Mouse (Mus musculus) stomach, postnatal 0 days (tissue): ENCODE measurements at regions not wholly inside any gene's neighbourhood (a gene's known extent, or its start where the extent isn't known, plus 50 kb on each side); places are given as distances from the start of the nearest gene placed in this dataset.

ENCODE experiments used
- ATAC-seq: fragments of 200-750 bp; cut with Nextera tagmentation; 2 replicates; pipeline ENCODE4 v1.8.0; 2017; ENCODE audit not compliant: low FRiP score, low TSS enrichment
- DNase-seq: peaks from one replicate; pipeline ENCODE4 v3.0.0-alpha.2; 2016; ENCODE audit warnings: low spot score
- H3K27ac ChIP-seq: fragments of 300-500 bp; sonication (generic); replicated peaks from 2 replicates; pipeline ENCODE4 v1.5.1; 2014; ENCODE audit warnings: mild to moderate bottlenecking, control low read depth
- H3K27me3 ChIP-seq: fragments of 300-500 bp; sonication (generic); 2 replicates; pipeline ENCODE4 v1.6.1; 2014; ENCODE audit warnings: low read length; ENCODE audit not compliant: control insufficient read depth, insufficient read depth
- H3K36me3 ChIP-seq: fragments of 300-500 bp; sonication (generic); 2 replicates; pipeline ENCODE4 v1.6.1; 2014; ENCODE audit warnings: low read length, mixed read lengths; ENCODE audit not compliant: control insufficient read depth, insufficient read depth
- H3K4me1 ChIP-seq: fragments of 300-500 bp; sonication (generic); replicated peaks from 2 replicates; pipeline ENCODE4 v1.6.1; 2014; ENCODE audit warnings: antibody characterized with exemption; ENCODE audit not compliant: control insufficient read depth, insufficient read depth
- H3K4me2 ChIP-seq: fragments of 300-500 bp; sonication (generic); replicated peaks from 2 replicates; pipeline ENCODE4 v1.6.1; 2014; ENCODE audit warnings: low read depth, mild to moderate bottlenecking, control low read depth, moderate library complexity
- H3K4me3 ChIP-seq: fragments of 300-500 bp; sonication (generic); 2 replicates; pipeline ENCODE4 v1.5.1; 2014; ENCODE audit warnings: low read depth, low read length, control low read depth
- H3K9ac ChIP-seq: fragments of 300-500 bp; sonication (generic); 2 replicates; pipeline ENCODE4 v1.6.1; 2014; ENCODE audit warnings: mild to moderate bottlenecking, low read length, control low read depth, mixed read lengths
- H3K9me3 ChIP-seq: fragments of 300-500 bp; sonication (generic); 2 replicates; pipeline ENCODE4 v1.6.1; 2016; ENCODE audit warnings: low read length; ENCODE audit not compliant: control insufficient read depth
- CTCF ChIP-seq: IDR thresholded peaks from 2 replicates; pipeline ENCODE4 v1.5.1; 2016; ENCODE audit warnings: antibody characterized with exemption, low read depth, mild to moderate bottlenecking, moderate library complexity
- EP300 ChIP-seq: optimal IDR thresholded peaks from 2 replicates; pipeline ENCODE3; 2016; ENCODE audit warnings: antibody characterized with exemption
- WGBS: fragments of 180-500 bp; shearing (Covaris S2); extraction: QIAGEN DNeasy Blood & Tissue Kit; methylation state at CpG from one replicate; pipeline ENCODE4 v1.1.7; 2014; 5-methylcytosine and 5-hydroxymethylcytosine counted together

DNA sequence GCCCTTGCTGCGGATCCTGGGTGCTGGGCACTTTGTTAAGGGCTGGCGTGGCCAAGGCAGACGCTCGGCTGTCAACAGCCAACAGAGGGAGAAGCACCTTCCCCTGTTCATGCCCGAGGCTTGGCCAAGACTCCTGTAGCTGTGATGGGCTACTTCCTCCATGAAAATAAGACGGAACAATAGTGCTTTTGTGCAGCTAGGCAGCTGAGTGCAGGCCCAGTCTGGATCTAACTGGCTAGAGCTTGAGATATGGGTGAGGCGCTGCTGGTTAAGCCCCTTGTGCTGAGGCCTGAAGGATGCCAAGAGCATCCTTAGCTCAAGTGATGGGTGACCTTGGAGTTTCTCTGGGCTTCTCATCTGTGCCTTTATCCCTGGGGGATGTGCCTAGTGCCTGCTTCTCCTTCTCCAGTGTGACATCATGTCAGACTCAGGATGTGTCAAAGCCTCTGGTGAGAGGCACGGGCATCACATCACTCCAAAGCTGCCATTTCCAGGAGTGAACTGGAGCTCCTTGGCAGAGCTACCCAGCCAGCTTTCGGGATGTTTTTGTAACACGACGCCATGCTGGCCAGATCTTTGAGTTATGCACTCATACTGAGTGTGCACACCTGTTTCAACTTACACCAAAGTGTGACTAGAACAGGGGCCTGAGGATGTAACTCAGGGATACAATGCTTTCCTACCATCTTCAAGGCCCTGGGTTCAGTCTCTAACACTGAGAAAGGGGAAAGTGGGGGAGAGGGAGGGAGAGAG lies 360.1 kb upstream of the Tbx3 start:
- Histone ChIP-seq H3K4me1 (peaks cover 3% of the 10 kb centered on the region; the same call in 1 of the 2 replicates), H3K4me2 (no peak overlapping the region), H3K36me3 (no peaks in the 10 kb centered on the region), H3K9ac (no peak overlapping the region), H3K27me3 (no peaks in the 10 kb centered on the region), H3K27ac (no peak overlapping the region), H3K4me3 (no peak overlapping the region), H3K9me3 (no peaks in the 10 kb centered on the region)
- no peak for DNase-seq
- TF ChIP-seq CTCF (no peak), EP300 (no peak)
- WGBS: 66% methylated on average over 11 of the region's 11 CpGs
- ATAC-seq: no peak

DNA sequence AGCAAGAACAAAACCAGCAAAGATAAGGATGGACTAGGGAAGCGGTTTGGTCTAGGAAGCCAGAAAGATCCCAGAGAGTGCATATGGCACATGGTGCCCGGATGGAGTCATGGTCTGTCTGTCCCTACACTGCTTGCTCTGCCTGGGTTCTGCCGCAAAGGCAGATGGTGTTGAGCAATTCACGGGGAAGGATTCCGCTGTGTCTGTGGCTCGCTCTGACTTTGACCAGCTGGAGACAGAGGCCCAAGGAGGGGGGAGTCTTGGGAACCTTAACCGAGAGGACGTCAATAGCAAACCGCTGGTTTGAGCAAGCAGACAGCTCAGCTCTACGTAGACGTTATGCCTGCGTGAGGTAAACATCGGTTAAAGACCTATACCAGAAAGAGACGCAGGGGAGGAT lies 357.7 kb upstream of the Tbx3 start:
- peak; percentile 53; the same call in 1 of the 2 replicates for ATAC-seq

DNA sequence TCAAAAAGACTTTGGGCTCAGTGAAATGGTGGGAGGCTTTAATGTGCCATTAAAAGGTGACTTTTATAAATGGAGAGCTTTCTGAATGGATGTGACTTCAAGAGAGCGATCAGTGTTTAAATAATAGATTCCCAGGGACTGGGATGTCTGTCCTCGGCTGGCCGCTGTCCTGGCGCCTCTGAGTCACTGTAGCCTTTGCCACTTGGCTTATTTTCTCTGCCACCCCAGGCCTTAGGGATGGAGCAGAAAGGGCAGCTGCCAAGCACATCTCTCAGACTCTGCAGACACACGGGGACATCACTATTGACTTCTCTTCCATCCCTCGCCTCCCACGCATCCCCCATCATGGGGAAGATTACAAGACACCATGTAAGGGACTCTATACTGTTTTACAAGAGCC lies 355.3 kb upstream of the Tbx3 start:
- no peak overlapping the region for H3K27ac ChIP-seq
- DNase-seq (no peak), ATAC-seq (no peak)
- no peaks in the 10 kb centered on the region for H3K36me3 ChIP-seq
- no peak overlapping the region for H3K4me2 ChIP-seq
- 83% methylated on average over 7 of the region's 7 CpGs for WGBS
- peaks cover 3% of the 10 kb centered on the region; the same call in 1 of the 2 replicates for H3K4me1 ChIP-seq
- H3K9ac ChIP-seq: no peak overlapping the region
- no peak overlapping the region for H3K4me3 ChIP-seq
- H3K27me3 ChIP-seq: no peaks in the 10 kb centered on the region
- no peak for TF ChIP-seq CTCF
- no peak for TF ChIP-seq EP300
- no peaks in the 10 kb centered on the region for H3K9me3 ChIP-seq

More for the DNA sequence above, 357.7 kb upstream of the Tbx3 start:
- no peaks in the 10 kb centered on the region for H3K36me3 ChIP-seq
- H3K4me1 ChIP-seq: peaks cover 3% of the 10 kb centered on the region; the same call in 1 of the 2 replicates
- no peak overlapping the region for H3K4me3 ChIP-seq
- H3K9me3 ChIP-seq: no peaks in the 10 kb centered on the region
- TF ChIP-seq EP300: no peak
- no peak for TF ChIP-seq CTCF
- DNase-seq: peak; percentile 20
- no peak overlapping the region for H3K9ac ChIP-seq
- H3K27me3 ChIP-seq: no peaks in the 10 kb centered on the region
- H3K4me2 ChIP-seq: no peak overlapping the region
- H3K27ac ChIP-seq: no peak overlapping the region
- WGBS: 55% methylated on average over 14 of the region's 14 CpGs

DNA sequence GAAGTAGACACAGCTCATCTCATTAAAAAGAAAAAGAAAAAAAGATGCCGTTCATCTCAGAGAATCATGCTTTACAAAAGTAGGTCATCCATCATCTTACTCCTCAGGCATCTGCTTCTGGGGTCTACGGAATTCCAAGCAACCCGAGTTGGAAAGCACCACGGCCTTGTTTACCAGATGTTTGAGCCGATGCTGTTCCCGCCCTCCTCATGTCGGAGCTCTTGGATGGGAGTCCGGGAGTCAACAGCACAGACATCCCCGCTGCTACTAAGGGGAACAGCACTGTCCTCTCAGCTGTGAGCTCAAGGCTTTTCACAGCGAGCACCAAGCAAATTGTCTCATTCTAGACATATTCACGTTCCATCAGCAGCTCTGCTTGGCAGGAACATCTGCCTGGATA lies 352.9 kb upstream of the Tbx3 start:
- no peaks in the 10 kb centered on the region for H3K9me3 ChIP-seq
- DNase-seq (no peak), ATAC-seq (no peak)
- WGBS: 45% methylated on average over 11 of the region's 11 CpGs
- no peaks in the 10 kb centered on the region for H3K36me3 ChIP-seq
- H3K4me2 ChIP-seq: no peak overlapping the region
- H3K4me3 ChIP-seq: no peak overlapping the region
- H3K27me3 ChIP-seq: no peaks in the 10 kb centered on the region
- H3K9ac ChIP-seq: no peak overlapping the region
- no peak for TF ChIP-seq EP300
- no peak overlapping the region for H3K27ac ChIP-seq
- H3K4me1 ChIP-seq: peaks cover 3% of the 10 kb centered on the region; the same call in 1 of the 2 replicates

DNA sequence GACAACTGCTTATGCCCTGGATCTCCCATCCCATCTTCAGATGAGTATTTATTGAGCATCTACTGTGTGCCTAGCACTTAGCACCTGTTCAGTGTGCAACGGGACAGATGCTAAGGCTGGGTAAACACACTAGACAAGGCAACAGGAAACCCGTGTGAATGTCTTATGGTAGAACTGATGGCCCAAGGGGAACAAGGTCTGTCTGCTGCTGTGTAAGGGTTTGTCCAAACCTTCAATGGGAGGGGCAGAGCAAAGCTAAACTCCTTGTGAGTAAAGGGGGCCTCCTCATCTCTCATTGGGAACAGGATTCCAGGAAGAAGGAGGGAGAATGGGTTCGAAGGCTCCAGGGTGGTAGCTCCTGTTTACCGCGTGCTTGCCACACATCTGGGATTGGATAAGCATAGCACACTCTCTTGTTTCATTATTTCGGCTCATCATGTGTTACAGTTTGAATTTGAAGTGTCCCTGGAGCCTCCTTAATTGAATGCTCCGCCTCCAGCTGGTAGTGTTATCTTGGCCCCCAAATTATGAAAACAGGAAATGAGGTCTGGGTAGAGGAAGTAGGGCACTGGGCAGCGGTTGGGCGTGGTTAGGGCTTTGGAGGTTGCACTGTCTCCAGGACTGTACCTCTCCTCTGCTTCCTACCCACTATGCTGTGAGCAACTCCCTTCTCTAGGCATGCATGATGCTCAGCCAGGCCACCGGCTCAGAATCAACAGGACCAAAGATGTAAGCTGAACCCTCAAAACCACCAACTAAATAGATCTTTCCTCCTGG lies 348.9 kb upstream of the Tbx3 start:
- Histone ChIP-seq H3K36me3 (no peaks in the 10 kb centered on the region), H3K4me3 (no peak overlapping the region), H3K27ac (no peak overlapping the region), H3K9me3 (no peaks in the 10 kb centered on the region), H3K27me3 (no peaks in the 10 kb centered on the region), H3K4me1 (no peaks in the 10 kb centered on the region), H3K4me2 (no peak overlapping the region), H3K9ac (no peak overlapping the region)
- DNase-seq (no peak), ATAC-seq (no peak)
- WGBS: 76% methylated on average over 10 of the region's 10 CpGs
- TF ChIP-seq EP300: no peak
- TF ChIP-seq CTCF: no peak

DNA sequence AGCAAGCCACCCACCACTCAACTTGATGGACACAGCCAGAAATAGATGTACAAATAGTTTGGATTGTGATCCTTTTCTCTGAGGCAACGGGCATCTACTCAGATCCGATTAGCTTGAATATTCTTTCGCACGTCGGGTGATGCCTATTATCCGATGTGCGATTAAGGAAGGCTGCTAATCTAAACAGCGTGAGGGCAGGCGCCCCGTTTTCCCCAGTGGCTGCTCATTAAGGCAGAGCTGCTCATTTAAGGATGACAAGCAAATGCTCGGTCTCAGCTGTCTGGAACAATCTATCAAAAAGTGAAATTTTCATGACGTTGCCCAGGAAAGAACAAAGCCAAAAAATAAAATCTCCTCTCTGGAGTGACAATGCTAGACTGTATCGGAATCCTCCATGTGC lies 348.1 kb upstream of the Tbx3 start:
- Histone ChIP-seq H3K4me3 (no peak overlapping the region), H3K27ac (no peak overlapping the region), H3K9ac (no peak overlapping the region), H3K36me3 (no peaks in the 10 kb centered on the region), H3K27me3 (no peaks in the 10 kb centered on the region), H3K4me1 (no peaks in the 10 kb centered on the region), H3K4me2 (no peak overlapping the region), H3K9me3 (no peaks in the 10 kb centered on the region)
- WGBS: 77% methylated on average over 13 of the region's 13 CpGs
- ATAC-seq (no peak), DNase-seq (no peak)
- TF ChIP-seq EP300: no peak
- TF ChIP-seq CTCF: no peak
